Mouse (Mus musculus) cerebellum, adult 11 months (tissue): ENCODE measurements around the gene Ccn2.

ENCODE experiments used
- DNase-seq: peaks from one replicate; pipeline ENCODE4 v3.0.0; 2022

Gene Ccn2

GRCm38 (mm10) chr10:24642796-24643580 is 47.7 kb downstream of the Ccn2 start:
- DNase-seq, result no peak

- DNase-seq, result no peak
These were observed 49.9 kb downstream of the Ccn2 start for GRCm38 (mm10) chr10:24645169-24645568.
